Mouse (Mus musculus): ENCODE data around the gene Ccnb3.

- TF ChIP-seq CTCF (IDR thresholded peaks at IDR 0.05; ENCODE audit: control insufficient read depth, insufficient read depth, low read length) (no peak), POLR2A (IDR thresholded peaks at IDR 0.05; ENCODE audit: borderline replicate concordance, control insufficient read depth, low read depth, low read length) (no peak)
These were observed 16.2 kb upstream of the Ccnb3 start for GRCm38 (mm10) chrX:7057634-7058033.
